Mouse (Mus musculus) erythroblast, embryonic 14.5 days (primary cell): ENCODE data around the gene Anxa11.

Experiments
- GATA1 ChIP-seq: IDR thresholded peaks from 2 replicates; pipeline ENCODE4 v1.6.1; 2012; ENCODE audit warnings: low read length, inconsistent platforms, mixed read lengths
- TAL1 ChIP-seq: IDR thresholded peaks from 3 replicates; pipeline ENCODE4 v1.6.1; 2012; ENCODE audit warnings: low read length, inconsistent platforms, mixed read lengths

GRCm38 (mm10) chr14:25851189-25851588 is 9.2 kb downstream of the Anxa11 start:
- TF ChIP-seq GATA1 (no peak), TAL1 (no peak)
